Mouse (Mus musculus) forebrain, embryonic 12.5 days (tissue): ENCODE measurements around the gene Epb41l5. TPM values are rescaled to one million over a fixed set of nuclear protein-coding genes. Genes with fewer than 3 reads are reported as not detected.

Source experiments
- polyA plus RNA-seq: library from polyadenylated mRNA; unstranded; fragments of >200 nt; fragmentation: Nextera tagmentation; extraction: Ambion mirVana; gene quantifications from 2 replicates; pipeline ENCODE4 v1.2.1, GENCODE M21; 2016

The Epb41l5 gene
- polyA plus RNA-seq, 1 experiment from 2014 or later: 38.0 TPM

Other genes with a start within 250 kb of the Epb41l5 start
- gene Inhbb, start 226.8 kb downstream of the Epb41l5 start, polyA plus RNA-seq: 1.8 and 2.3 TPM in 2 replicates
- gene Ralb, start 144.2 kb downstream of the Epb41l5 start, polyA plus RNA-seq: 65.7 and 67.3 TPM in 2 replicates
- 19.2 and 19.7 TPM in 2 replicates for gene Tmem185b, start 122.8 kb downstream of the Epb41l5 start, polyA plus RNA-seq
- gene Ptpn4, start 188.6 kb upstream of the Epb41l5 start, polyA plus RNA-seq: 11.1 and 13.1 TPM in 2 replicates